Mouse (Mus musculus) intestine, embryonic 14.5 days (tissue): ENCODE results near the gene Doc2b. TPM values are rescaled to one million over a fixed set of nuclear protein-coding genes. Genes with fewer than 3 reads are reported as not detected.

Experiments
- ATAC-seq: fragments of 200-750 bp; cut with Nextera tagmentation; replicated peaks from 2 replicates; pipeline ENCODE4 v1.8.0; 2017; ENCODE audit warnings: low read depth, moderate number of reproducible peaks, moderate TSS enrichment, moderate library complexity; ENCODE audit not compliant: low FRiP score, low TSS enrichment
- DNase-seq: peaks from one replicate; pipeline ENCODE4 v3.0.0-alpha.2; 2018; ENCODE audit warnings: low spot score
- H3K27ac ChIP-seq: fragments of 300-500 bp; sonication (generic); 2 replicates; pipeline ENCODE4 v1.5.1; 2014; ENCODE audit warnings: low read depth, mild to moderate bottlenecking, control low read depth
- H3K27me3 ChIP-seq: fragments of 300-500 bp; sonication (generic); replicated peaks from 2 replicates; pipeline ENCODE4 v1.6.1; 2014; ENCODE audit warnings: low read length, control low read depth; ENCODE audit not compliant: control insufficient read depth, insufficient read depth
- H3K36me3 ChIP-seq: fragments of 300-500 bp; sonication (generic); 2 replicates; pipeline ENCODE4 v1.6.1; 2014; ENCODE audit warnings: low read length, control low read depth; ENCODE audit not compliant: control insufficient read depth, insufficient read depth
- H3K4me1 ChIP-seq: fragments of 300-500 bp; sonication (generic); replicated peaks from 2 replicates; pipeline ENCODE4 v1.6.1; 2014; ENCODE audit warnings: low read length, control low read depth, mixed read lengths; ENCODE audit not compliant: control insufficient read depth, insufficient read depth
- H3K4me2 ChIP-seq: fragments of 300-500 bp; sonication (generic); 2 replicates; pipeline ENCODE4 v1.6.1; 2014; ENCODE audit warnings: low read length
- H3K4me3 ChIP-seq: fragments of 300-500 bp; sonication (generic); 2 replicates; pipeline ENCODE4 v1.5.1; 2014; ENCODE audit warnings: low read depth, low read length, control low read depth, mixed read lengths
- H3K9ac ChIP-seq: fragments of 300-500 bp; sonication (generic); 2 replicates; pipeline ENCODE4 v1.6.1; 2014; ENCODE audit warnings: mild to moderate bottlenecking, low read length
- H3K9me3 ChIP-seq: fragments of 300-500 bp; sonication (generic); 2 replicates; pipeline ENCODE4 v1.6.1; 2016; ENCODE audit warnings: low read length, control low read depth; ENCODE audit not compliant: control insufficient read depth
- WGBS: fragments of 180-500 bp; shearing (Covaris S2); extraction: QIAGEN DNeasy Blood & Tissue Kit; methylation state at CpG from one replicate; pipeline ENCODE4 v1.1.7; 2014; 5-methylcytosine and 5-hydroxymethylcytosine counted together
- polyA plus RNA-seq: library from polyadenylated mRNA; unstranded; fragments of >200 nt; fragmentation: Nextera tagmentation; extraction: Ambion mirVana; gene quantifications from 2 replicates; pipeline ENCODE4 v1.2.1, GENCODE M21; 2014

Gene Doc2b
- polyA plus RNA-seq, 1 experiment from 2014 or later = 2.2 TPM

DNA sequence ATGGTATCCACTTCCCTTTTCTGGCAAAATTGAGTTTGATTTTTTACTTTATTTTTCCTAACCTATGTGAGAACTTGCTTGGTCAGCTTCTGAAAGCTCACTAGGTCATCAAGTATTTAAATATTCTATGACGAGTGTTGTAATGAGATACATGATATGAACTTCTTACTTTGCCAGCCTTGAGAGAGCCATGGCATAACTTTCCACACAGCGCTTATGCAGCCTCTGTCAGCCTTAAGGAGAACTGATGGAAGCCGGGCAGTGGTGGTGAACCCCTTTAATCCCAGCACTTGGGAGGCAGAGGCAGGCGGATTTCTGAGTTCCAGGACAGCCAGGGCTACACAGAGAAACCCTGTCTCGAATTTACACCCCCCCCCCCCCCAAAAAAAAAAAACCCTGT lies 35.1 kb downstream of the Doc2b start:
- 96% methylated on average over 5 of the region's 5 CpGs for WGBS
- DNase-seq (no peak), ATAC-seq (no peak)
- no peaks in the 10 kb centered on the region for H3K9me3 ChIP-seq
- no peak overlapping the region for H3K4me2 ChIP-seq
- peaks cover 98% of the 10 kb centered on the region for H3K36me3 ChIP-seq
- no peaks in the 10 kb centered on the region for H3K4me1 ChIP-seq
- H3K27me3 ChIP-seq = no peaks in the 10 kb centered on the region
- no peak overlapping the region for H3K9ac ChIP-seq
- no peak overlapping the region for H3K27ac ChIP-seq
- no peak overlapping the region for H3K4me3 ChIP-seq

DNA sequence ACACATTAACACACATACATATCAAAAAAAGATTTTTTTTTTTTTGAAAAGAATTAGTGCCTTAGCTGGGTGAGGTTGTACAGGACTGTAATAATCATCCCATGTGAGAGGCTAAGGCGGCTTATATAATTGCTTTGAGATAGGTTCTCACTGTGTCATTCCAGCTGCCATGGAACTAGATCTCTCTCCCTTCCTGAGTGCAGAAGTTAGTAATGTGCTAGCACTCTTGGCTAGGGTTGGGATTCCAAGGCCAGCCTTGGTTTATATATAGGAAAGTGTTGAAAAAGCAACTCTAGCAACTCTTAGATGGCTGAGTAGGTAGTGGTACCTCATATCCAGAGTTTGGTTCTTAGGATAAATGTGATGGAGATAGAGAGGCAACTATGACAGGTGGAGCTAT lies 37.3 kb downstream of the Doc2b start:
- no peak overlapping the region for H3K4me2 ChIP-seq
- H3K9ac ChIP-seq = no peak overlapping the region
- no peak overlapping the region for H3K27ac ChIP-seq
- no peaks in the 10 kb centered on the region for H3K4me1 ChIP-seq
- H3K9me3 ChIP-seq = no peaks in the 10 kb centered on the region
- peaks cover 90% of the 10 kb centered on the region for H3K36me3 ChIP-seq
- H3K27me3 ChIP-seq = no peaks in the 10 kb centered on the region
- ATAC-seq (no peak), DNase-seq (no peak)
- H3K4me3 ChIP-seq = no peak overlapping the region
- 89% methylated on average over 1 of the region's 1 CpGs for WGBS

DNA sequence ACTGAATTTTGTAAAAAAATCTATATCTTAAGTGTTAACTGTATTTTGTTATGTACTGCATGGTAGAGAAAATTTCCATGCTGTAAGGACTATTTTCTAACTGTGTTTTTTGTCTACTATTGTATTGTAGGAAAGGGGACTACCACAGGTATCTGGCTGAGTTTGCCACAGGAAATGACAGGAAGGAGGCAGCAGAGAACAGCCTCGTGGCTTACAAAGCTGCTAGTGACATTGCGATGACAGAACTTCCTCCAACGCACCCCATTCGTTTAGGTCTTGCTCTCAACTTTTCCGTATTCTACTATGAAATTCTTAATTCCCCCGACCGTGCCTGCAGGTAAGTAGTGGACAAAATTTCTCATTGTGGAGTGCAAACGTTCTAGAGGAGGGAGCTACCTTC lies 39.2 kb downstream of the Doc2b start:
- 86% methylated on average over 8 of the region's 8 CpGs for WGBS
- H3K4me2 ChIP-seq = no peak overlapping the region
- no peaks in the 10 kb centered on the region for H3K4me1 ChIP-seq
- no peak overlapping the region for H3K27ac ChIP-seq
- no peaks in the 10 kb centered on the region for H3K9me3 ChIP-seq
- no peak overlapping the region for H3K9ac ChIP-seq
- no peak for DNase-seq
- ATAC-seq = no peak
- H3K27me3 ChIP-seq = no peaks in the 10 kb centered on the region
- no peak overlapping the region for H3K4me3 ChIP-seq
- H3K36me3 ChIP-seq = peaks cover 88% of the 10 kb centered on the region

DNA sequence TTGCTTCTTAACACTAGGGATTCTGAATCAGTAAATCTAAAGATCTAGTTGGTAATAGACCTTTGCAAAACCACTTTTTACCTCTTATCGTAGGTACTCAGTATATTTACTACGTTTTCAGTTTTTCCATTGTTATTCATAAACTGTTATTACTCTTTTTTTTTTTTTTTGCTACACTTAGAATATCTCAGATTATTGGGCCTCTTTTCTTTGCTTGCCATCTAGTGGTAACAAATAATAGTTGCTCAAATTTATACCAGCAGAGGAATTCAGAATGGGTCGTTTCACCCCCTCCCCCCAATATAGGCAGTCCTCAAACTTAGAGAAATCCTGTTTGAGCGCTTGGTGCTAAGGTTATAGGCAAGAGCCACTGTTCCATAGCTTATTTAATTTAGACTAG lies 44.8 kb downstream of the Doc2b start:
- H3K27ac ChIP-seq = no peak overlapping the region
- H3K27me3 ChIP-seq = no peaks in the 10 kb centered on the region
- WGBS = 69% methylated on average over 4 of the region's 4 CpGs
- ATAC-seq (no peak), DNase-seq (no peak)
- no peak overlapping the region for H3K4me3 ChIP-seq
- no peak overlapping the region for H3K4me2 ChIP-seq
- H3K9me3 ChIP-seq = no peaks in the 10 kb centered on the region
- peaks cover 48% of the 10 kb centered on the region for H3K36me3 ChIP-seq
- no peak overlapping the region for H3K9ac ChIP-seq
- peaks cover 18% of the 10 kb centered on the region; the same call in 1 of the 2 replicates for H3K4me1 ChIP-seq

DNA sequence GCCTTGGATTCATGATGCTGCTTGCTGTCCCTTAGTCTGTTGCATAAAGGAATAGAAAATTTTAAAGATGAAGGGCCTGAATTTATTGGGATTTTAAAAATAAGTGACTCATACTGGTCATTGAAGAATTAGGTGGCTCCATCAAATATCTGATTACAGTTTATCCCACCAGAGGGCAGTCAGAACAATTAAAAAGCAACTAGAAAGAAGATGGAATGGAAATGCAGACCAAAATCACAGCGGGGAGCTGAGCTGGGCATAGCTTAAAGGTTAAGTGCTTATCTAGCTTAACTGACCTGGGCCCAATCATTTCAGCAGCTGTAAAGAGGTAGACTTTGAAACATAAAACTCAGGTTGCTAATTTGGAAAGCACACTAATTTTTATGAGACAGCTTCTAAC lies 45.3 kb downstream of the Doc2b start:
- 87% methylated on average over 1 of the region's 1 CpGs for WGBS
- H3K27ac ChIP-seq = no peak overlapping the region
- peaks cover 18% of the 10 kb centered on the region; the same call in 1 of the 2 replicates for H3K4me1 ChIP-seq
- H3K36me3 ChIP-seq = peaks cover 43% of the 10 kb centered on the region
- ATAC-seq (no peak), DNase-seq (no peak)
- H3K4me3 ChIP-seq = no peak overlapping the region
- H3K27me3 ChIP-seq = no peaks in the 10 kb centered on the region
- no peaks in the 10 kb centered on the region for H3K9me3 ChIP-seq
- H3K4me2 ChIP-seq = no peak overlapping the region
- H3K9ac ChIP-seq = no peak overlapping the region

DNA sequence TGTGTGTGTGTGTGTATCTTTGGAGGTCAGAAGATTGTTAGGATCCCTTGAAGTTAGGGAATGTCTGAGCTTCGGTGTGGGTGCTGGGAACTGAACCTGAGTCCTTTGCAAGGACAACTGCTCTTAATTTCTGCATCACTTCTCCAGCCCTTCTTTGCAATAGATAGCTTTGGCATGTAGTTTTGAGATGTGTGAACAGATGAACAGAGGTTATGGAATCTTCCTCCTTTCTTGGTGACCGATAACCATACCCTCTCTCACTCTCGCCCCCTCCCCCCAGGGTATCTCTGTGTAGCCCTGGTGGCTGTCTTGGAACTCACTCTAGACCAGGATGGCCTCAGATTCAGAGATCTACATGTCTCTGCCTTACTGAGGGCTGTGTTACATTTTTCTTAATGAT lies 51.1 kb downstream of the Doc2b start:
- Histone ChIP-seq H3K4me1 (peaks cover 22% of the 10 kb centered on the region), H3K4me3 (no peak overlapping the region), H3K9ac (no peak overlapping the region), H3K27me3 (no peaks in the 10 kb centered on the region), H3K36me3 (peaks cover 32% of the 10 kb centered on the region), H3K27ac (no peak overlapping the region), H3K9me3 (no peaks in the 10 kb centered on the region), H3K4me2 (no peak overlapping the region)
- no peak for ATAC-seq
- 93% methylated on average over 3 of the region's 3 CpGs for WGBS
- no peak for DNase-seq

DNA sequence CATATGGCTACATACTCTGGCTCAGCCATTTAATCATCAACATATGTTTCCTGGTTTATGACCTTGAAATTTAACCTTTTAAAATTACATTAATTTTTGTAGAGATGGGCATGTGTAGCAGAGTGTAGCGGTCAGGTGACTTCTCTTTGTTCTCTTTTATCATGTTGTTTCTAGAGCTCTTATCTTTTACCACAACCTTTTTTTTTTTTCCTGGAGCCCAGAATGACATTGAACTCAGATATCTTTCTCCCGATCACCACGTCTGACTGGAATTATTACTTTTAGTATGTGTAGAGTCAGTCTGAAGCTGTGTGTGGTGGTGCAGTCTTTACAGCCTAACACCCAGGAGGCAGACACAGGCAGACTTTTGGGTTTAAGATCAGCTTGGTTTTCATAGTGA lies 54.2 kb downstream of the Doc2b start:
- ATAC-seq = no peak
- no peak for DNase-seq
- Histone ChIP-seq H3K9ac (no peak overlapping the region), H3K27me3 (no peaks in the 10 kb centered on the region), H3K4me3 (no peak overlapping the region), H3K9me3 (no peaks in the 10 kb centered on the region), H3K4me2 (no peak overlapping the region), H3K27ac (no peak overlapping the region), H3K4me1 (peaks cover 25% of the 10 kb centered on the region), H3K36me3 (peaks cover 37% of the 10 kb centered on the region)
- WGBS = 74% methylated on average over 3 of the region's 3 CpGs

DNA sequence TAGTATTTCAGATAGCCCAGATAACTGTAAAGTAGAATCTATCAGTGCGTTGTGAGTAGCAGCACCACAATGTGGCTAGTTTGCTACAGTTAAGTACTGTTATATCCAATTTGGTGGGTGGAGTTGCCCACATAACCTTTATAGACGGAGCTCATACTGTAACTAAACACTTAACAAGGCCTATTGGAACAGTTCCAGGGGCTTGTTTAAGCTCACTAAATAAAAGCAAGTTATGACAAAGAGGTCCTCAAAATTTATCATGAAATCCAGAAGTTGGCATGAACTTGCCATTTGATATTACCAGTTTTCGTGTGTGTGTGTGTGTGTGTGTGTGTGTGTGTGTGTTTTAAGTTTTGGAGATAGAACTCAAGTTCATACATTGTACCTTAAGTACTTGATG lies 55.6 kb downstream of the Doc2b start:
- Histone ChIP-seq H3K4me2 (no peak overlapping the region), H3K36me3 (peaks cover 37% of the 10 kb centered on the region), H3K27me3 (no peaks in the 10 kb centered on the region), H3K9me3 (no peaks in the 10 kb centered on the region), H3K4me3 (no peak overlapping the region), H3K4me1 (peaks cover 34% of the 10 kb centered on the region), H3K9ac (no peak overlapping the region), H3K27ac (no peak overlapping the region)
- ATAC-seq (no peak), DNase-seq (no peak)
- 66% methylated on average over 3 of the region's 3 CpGs for WGBS

DNA sequence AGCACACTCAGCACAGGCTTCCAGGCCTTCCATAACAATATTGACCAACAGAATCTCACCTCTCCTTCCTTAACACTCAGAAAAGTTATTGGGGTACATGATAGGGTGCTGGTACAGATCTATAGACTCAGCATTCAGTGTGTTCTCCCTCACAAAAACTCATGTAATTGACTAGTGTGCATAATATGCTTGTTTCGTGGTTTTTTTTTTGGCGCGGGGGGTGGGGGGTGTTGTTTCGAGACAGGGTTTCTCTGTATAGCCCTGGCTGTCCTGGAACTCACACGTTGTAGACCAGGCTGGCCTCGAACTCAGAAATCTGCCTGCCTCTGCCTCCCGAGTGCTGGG lies 57.4 kb downstream of the Doc2b start:
- Histone ChIP-seq H3K4me2 (no peak overlapping the region), H3K27me3 (no peaks in the 10 kb centered on the region), H3K4me3 (no peak overlapping the region), H3K36me3 (peaks cover 37% of the 10 kb centered on the region), H3K9me3 (no peaks in the 10 kb centered on the region), H3K27ac (no peak overlapping the region), H3K9ac (no peak overlapping the region), H3K4me1 (peaks cover 42% of the 10 kb centered on the region)
- no peak for ATAC-seq
- no peak for DNase-seq
- 95% methylated on average over 7 of the region's 7 CpGs for WGBS
